Mouse (Mus musculus) cerebellum, adult 2 months (tissue): ENCODE measurements around the gene Fam104a.

Experiments used
- CTCF ChIP-seq: fragments of 200-500 bp; IDR thresholded peaks from 2 replicates; pipeline ENCODE4 v1.5.1; 2011; ENCODE audit warnings: low read depth, mild to moderate bottlenecking, control low read depth, low read length, moderate library complexity, borderline replicate concordance; ENCODE audit not compliant: insufficient read depth
- POLR2A ChIP-seq: fragments of 200-500 bp; IDR thresholded peaks from 2 replicates; pipeline ENCODE4 v1.6.1; 2011; ENCODE audit warnings: low read length, control low read depth, borderline replicate concordance; ENCODE audit not compliant: insufficient read depth

- no peak for TF ChIP-seq CTCF
- TF ChIP-seq POLR2A: no peak
These were observed 32.2 kb upstream of the Fam104a start for GRCm38 (mm10) chr11:113716132-113716531.
